Mouse (Mus musculus) right cerebral cortex, adult 18-20 months (tissue): ENCODE data around the gene 1810010D01Rik.

Experiments
- DNase-seq: peaks from one replicate; pipeline ENCODE4 v3.0.0; 2022; ENCODE audit warnings: mixed read lengths

The 1810010D01Rik gene

GRCm38 (mm10) chr7:145208006-145208405 is at the start of gene 1810010D01Rik:
Gene 1810010D01Rik (minus strand): TSS chr7:145208119.
- no peak for DNase-seq

DNA sequence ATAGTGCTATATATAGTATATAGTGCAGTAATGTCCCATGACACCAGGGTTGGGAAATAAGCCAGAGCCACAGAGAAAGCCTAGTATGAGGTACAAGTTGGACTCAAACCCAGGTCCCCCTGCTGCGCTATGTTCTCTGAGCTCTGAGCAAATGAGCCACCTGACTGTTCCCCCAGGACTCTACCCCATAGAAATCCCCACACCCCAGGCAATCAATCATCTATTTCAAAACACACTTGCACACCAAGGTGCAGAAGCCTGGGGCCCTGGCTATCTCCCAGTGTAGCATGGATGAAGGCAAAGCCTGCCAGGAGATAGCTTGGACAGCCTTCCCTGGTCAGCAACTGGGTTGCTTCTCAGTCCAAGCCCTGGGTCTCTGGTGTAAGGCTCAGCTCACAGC is 48.2 kb upstream of the 1810010D01Rik start:
- DNase-seq, result no peak

GRCm38 (mm10) chr7:145253986-145254630 is 46.2 kb upstream of the 1810010D01Rik start:
- no peak for DNase-seq

GRCm38 (mm10) chr7:145252715-145253476 is 45.0 kb upstream of the 1810010D01Rik start:
- DNase-seq, result peak; percentile 70

DNA sequence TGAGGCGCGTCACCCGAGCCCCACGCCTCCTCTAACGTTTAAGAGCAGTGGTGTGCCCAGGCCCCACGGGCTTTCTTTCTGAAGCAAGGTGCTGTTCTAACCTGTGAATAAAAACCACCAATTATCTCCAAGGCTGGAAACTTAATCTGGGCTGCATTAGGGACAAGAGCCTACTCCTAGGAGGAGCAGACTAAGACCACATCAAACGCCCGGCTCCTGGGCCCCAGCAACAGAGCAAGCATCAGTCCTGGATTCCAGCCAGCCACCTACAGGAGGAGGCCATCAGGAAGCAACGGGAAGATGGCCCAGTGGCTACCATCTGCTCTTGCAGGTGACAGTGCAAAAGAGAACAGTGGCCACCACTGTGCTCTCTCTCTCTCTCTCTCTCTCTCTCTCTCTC is 42.3 kb upstream of the 1810010D01Rik start:
- no peak for DNase-seq

DNA sequence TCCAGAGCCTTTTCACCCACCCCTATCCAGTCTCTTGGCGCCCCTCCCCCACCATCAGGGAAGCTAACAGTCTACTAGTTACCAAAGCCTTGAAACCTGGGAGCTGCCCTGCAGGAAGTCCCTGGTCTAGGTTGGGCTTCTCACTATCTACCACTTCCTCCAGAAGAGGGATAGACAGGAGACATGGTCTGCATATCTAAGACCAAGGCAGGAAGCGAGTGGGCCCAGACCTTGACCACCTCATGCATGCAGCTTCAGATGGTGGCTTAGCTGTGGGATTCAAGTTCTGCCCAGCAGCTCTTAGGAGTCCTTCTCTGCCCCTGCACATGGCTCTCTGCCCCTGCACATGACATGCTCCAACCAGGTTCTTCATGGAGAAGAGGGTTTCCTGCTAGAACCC is 41.0 kb upstream of the 1810010D01Rik start:
- DNase-seq, result no peak

GRCm38 (mm10) chr7:145242851-145243712 is 35.2 kb upstream of the 1810010D01Rik start:
- DNase-seq, result peak; percentile 72

DNA sequence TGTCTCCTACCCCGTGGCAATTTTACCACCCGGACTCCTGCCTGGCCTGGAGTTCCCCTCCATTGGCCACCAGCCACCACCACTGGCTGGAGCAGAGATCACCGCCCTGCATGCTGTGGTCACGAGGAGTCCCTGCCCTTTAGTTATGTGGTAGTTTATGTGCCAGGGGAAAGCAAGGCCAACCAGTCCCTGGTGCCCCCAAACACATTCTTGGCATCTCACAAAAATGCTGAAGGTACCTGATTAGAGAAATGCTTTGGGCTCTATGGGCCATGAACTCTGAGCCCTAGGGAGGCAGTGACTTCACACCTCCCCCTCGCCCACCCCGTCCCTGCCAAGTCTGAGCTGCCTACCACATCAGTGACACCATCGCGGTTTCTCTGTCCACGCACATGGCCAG is 34.1 kb upstream of the 1810010D01Rik start:
- DNase-seq, result no peak

GRCm38 (mm10) chr7:145240929-145241328 is 33.0 kb upstream of the 1810010D01Rik start:
- no peak for DNase-seq

- DNase-seq, result no peak
These were observed 32.0 kb upstream of the 1810010D01Rik start for GRCm38 (mm10) chr7:145239736-145240505.

DNA sequence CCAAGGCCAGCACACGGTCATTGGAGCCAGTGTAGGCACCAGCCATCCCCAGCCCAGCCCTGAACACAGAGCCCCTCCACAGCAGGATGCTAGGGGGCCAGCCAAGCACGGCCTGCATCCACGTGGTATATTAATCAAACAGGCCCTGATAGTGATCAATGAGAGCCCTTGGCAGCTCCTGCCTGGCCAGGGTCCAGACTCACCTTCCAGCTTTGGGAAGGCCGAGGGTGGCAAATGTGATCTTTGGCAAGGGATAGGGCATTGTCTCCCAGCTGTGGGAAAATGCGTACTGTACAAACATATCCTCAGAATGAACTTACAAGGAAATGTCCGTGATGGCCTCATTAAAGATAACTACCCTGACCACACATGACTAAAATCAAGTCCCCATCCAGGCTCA is 31.2 kb upstream of the 1810010D01Rik start:
- DNase-seq, result no peak

DNA sequence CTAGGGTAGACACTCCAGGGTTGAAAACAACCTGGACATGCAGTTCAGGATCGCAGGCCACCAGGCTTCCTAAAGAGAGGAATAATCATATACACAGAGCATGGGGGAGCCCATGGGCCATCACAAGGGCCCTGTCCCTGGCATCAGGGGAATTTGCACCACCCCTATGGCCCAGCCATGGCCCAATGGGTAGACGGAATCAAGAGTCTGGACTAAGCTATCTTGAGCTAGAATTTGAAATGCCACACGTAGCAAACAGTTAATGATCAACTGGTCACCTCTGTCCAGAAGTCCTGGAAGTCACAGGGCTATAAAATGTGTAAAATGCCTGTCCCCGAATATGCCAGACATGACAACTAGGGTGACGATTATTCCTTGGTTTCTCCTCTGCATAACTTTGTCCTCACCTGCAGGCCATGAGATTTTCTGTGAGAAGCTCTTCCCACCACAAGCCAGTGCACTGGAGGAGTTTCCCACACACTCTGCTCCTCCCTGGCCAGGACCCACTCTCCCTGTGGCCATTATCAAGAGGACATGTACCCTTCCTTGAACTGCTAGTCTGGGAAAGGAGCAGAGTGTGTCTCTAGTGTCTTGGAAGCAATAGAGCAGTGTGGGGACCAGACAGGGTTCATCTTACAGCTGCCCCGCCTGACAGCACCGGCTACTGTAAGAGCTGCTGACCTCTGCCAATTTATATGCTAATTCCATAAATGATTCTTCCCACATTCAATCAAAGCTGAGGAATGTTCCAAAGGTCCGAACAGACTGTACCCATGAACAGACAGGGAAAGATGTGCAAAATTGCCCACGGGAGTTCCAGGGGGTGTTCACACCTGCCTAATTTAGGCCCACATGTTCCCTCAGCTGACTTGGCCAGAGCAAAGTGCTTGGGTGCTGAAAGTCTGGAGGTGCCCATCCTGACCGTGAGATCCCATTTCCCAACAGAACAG is 27.2 kb upstream of the 1810010D01Rik start:
- DNase-seq, result no peak

DNA sequence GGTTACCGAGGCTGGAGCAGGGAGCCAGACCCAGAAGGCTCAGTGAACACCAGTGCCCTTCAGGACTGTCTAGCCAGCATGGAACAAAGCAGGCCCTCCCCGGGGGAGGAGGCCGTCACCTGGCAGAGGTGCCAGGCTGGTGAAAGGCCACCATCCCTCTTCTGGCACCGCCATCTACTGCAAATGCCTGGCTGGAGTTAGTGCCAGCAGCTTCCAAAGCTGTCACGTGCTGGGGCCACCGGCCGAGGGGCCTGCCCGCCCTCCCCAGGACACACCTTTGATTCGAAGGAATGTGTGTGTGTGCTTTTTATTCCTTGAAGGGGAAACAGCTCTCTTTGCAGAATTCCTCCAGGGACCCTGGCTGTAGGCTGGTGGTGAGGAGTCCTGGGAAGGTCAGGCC is 23.7 kb upstream of the 1810010D01Rik start:
- DNase-seq, result no peak

GRCm38 (mm10) chr7:145226641-145227040 is 18.7 kb upstream of the 1810010D01Rik start:
- DNase-seq, result no peak

DNA sequence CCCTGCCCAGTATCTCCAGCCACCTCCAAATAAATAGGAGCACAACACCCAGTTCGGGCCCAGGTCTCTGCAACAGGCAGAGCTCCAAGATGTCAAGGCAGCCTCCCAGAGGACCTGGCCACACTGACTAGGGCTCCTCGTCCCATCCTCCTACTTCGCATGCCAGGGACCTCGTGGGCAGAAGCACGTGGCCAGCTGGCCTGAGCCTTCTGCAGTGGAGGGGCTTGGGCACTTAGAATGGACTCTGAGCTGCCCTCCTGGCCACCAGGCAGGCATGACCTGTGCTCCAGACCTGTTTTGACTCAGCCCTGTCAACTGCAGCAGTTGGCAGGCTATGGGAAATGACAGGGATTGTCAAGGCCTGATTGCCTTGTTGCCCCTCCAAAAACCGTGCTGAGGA is 17.7 kb upstream of the 1810010D01Rik start:
- DNase-seq, result no peak

GRCm38 (mm10) chr7:145221841-145222689 is 14.1 kb upstream of the 1810010D01Rik start:
- DNase-seq, result peak; percentile 81

DNA sequence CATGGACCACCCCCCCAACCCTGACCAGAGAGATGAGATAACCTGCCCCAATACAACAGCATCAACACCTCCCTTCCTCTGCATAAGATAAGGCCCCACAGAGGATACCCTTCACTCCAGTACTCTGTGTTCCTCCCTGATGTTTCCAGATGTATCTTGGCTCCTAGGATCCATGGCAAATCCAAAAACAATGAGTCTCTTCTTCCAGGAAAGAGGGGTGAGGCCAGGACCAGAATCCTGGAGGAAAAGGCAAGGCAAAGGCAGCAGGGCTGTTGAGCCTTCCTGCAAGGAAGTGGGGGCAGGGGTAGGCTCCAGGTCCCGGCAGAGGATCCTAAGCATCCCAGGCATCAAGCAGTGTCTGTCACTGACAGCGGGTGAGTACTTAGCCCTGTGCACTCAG is 13.4 kb upstream of the 1810010D01Rik start:
- DNase-seq, result no peak

- DNase-seq, result no peak
These were observed 11.5 kb upstream of the 1810010D01Rik start for GRCm38 (mm10) chr7:145219420-145219831.

DNA sequence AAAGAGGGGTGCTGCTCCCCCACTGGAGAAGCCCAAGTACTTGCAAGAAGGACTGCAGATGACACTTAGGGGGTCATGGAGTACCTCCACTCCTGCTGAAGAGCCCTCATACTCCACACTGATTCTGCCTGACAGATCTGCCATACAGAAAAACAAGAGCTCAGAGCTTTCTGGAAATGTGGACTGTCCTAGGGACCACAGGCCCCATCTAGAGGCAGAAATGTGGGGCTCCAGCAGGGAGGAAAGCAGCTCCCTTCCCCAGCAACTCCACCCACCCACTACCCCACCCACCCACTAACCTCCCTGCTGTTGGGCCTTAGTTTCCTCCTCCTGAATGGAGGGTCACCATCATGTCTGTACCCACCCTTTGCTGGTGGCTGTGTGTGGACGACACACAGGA is 8.7 kb upstream of the 1810010D01Rik start:
- DNase-seq, result no peak

GRCm38 (mm10) chr7:145215476-145215875 is 7.6 kb upstream of the 1810010D01Rik start:
- DNase-seq, result no peak
